Mouse (Mus musculus): Measurements from ENCODE around the gene Nubpl.
"Not testable (repeated sequence)": the region's sequence is repeated elsewhere in the genome, so short reads cannot be mapped to it uniquely, and the experiment has no call there.

The Nubpl gene

DNA sequence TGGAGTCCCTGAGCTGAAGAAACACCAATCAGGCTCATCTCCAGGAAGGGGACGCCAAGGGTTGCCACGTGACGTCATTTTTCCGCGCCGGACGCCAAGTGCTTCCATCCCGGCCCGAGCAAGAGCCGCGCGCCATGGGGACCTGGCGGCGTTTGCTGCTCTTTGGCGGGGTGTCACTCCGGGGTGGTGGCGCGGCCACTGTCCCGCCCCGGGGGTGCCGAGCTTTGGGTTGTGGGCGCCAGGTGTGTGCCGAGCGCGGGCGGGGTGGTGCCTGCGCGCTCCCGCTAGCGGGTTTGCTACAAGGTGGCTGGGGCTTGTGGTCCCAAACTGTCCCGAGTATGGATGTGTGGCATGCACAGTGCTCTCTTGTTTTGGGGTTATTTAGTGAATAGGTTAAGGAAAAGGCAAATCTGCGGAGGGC is at the start of gene Nubpl:
Nubpl (plus strand) TSS at position 88 of the 421 bp plus-strand sequence.
- peak; percentile 89 for DNase-seq (ENCODE audit: low read depth, low spot score)

DNA sequence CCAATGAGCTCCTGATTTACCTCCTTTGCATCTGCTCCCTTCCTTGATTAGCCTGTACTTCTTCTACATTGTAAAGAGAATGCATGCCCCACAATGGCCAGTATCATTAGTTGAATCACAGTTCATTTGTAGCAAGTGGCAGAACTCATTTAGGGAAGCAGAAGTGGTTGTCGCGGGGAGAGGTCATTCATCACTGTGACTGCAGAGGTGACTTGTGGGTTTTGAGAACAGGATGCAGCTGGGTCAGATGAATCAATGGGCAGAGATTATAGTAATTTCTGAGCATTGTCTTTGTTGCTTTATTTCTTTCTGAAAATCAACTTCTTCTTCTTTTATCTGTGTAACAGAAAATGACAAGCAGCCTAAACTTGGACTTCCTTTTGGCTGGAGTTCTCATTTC is 48.2 kb upstream of the Nubpl start:
- no peak for DNase-seq (ENCODE audit: low read depth, low spot score)

DNA sequence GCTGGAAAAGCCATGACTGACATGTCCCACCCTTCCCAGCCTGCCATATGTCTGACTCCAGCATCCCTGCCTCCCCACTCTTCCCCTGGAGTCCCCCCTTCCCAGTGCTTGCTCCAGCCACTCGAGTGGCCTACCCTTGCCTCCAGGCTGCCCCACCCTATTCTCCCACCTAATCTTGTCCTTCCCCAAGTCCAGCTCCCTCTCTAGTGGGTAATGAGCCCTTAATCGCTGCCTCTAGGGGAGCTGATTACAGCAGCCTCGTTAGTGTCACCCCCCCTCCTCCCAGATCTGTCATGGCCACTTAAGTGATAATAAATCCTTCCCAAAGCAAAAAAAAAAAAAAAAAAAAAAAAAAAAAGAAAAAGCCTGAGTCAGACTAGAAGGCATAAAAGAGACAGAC is 18.2 kb upstream of the Nubpl start:
- not testable (repeated sequence) for DNase-seq (ENCODE audit: low read depth, low spot score)

DNA sequence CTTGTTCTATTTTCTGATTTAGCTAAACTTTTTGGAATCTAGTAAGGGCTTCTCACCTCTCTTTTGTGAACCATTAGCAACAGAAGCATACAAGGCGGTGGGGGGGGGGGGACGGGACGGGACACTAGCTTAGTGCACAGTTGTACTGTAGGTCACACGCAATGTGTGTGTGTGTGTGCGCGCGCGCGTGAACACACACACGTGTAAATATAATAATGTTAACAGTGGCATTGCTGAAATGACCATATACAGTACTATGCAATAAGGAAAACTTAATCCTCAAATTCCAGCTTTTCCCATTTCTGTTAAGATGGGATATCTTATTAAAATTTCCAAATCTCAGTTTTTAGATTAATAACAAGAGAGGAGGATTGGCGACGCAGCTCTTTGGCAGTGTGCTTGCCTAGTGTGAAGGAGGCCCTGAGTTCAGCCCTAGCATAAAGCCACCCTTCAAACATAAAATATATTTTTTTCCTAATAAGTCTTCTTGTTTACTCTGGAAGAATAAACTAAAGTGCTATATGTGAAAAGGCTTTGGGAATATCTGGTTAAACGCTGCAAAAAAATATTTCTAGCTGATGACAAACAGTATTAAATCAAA is 388 bp upstream of the Nubpl start:
- DNase-seq (ENCODE audit: low read depth, low spot score): no peak

DNA sequence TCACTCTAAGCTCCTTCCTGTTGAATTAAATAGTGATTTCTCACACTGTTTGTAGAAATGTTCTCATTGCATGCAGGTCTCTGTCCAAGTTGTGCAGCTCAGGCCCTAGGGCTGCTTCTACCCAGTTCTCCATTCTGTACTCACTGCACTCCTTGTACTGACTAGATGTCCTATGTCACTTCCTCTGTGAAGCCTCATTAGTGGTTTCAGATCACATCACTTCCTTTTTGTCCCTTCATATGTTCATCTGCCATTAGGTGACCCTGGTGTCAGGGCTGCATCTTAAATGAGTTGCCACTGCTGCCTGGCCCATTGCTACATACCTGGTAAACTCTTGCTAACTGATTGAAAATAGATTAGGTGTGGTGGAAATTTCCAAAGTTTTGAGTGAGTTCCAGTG is 22.7 kb downstream of the Nubpl start:
- DNase-seq (ENCODE audit: low read depth, low spot score): no peak

GRCm38 (mm10) chr12:52126407-52126806 is 28.9 kb downstream of the Nubpl start:
- DNase-seq (ENCODE audit: low read depth, low spot score): no peak

DNA sequence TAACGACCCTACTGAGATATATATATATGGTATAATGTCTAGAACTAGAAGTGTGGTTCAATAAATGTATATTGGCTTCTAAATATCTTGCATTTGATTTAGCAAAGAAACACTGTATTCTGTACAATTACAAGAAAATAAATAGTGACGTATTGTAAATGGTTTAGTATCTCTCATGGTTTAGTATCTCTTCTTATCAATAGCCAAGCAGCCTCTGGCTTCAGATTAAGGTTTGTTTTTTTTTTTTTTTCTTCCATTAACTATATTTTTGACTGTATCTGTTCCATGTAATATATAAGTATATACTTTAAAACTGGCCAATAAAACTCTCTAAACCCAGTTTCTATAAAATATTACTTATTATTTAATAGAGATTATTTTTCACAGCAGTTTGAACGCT is 31.5 kb downstream of the Nubpl start:
- no peak for DNase-seq (ENCODE audit: low read depth, low spot score)

GRCm38 (mm10) chr12:52132256-52132655 is 34.7 kb downstream of the Nubpl start:
- DNase-seq (ENCODE audit: low read depth, low spot score): no peak

GRCm38 (mm10) chr12:52138296-52138695 is 40.8 kb downstream of the Nubpl start:
- DNase-seq (ENCODE audit: low read depth, low spot score): peak; percentile 37

- DNase-seq (ENCODE audit: low read depth, low spot score): no peak
Observed at GRCm38 (mm10) chr12:52146639-52147038, 49.1 kb downstream of the Nubpl start.

- DNase-seq (ENCODE audit: low read depth, low spot score): no peak
Observed at GRCm38 (mm10) chr12:52149448-52149847, 51.9 kb downstream of the Nubpl start.

- DNase-seq (ENCODE audit: low read depth, low spot score): no peak
Observed at GRCm38 (mm10) chr12:52152071-52152470, 54.5 kb downstream of the Nubpl start.

DNA sequence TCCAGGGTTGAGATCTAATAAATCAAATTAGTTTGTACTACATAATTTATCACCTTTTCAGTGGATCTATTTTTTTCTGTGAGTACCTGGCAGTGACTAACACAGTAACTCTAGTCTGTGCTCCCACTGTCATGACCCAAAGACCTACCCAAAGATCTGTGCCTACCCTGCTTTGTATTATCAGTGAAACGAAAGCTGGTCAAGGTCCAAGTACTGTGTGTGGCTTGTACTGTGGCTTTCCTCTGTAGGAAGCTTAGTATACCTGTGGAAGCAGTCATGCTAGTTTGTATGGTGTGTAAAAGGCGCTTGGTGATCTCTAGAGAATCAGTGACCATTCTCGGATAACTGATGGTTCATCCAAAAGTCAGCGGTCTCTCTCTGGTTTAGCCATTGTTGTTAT is 57.4 kb downstream of the Nubpl start:
- no peak for DNase-seq (ENCODE audit: low read depth, low spot score)

- no peak for DNase-seq (ENCODE audit: low read depth, low spot score)
Observed at GRCm38 (mm10) chr12:52164414-52164813, 66.9 kb downstream of the Nubpl start.

DNA sequence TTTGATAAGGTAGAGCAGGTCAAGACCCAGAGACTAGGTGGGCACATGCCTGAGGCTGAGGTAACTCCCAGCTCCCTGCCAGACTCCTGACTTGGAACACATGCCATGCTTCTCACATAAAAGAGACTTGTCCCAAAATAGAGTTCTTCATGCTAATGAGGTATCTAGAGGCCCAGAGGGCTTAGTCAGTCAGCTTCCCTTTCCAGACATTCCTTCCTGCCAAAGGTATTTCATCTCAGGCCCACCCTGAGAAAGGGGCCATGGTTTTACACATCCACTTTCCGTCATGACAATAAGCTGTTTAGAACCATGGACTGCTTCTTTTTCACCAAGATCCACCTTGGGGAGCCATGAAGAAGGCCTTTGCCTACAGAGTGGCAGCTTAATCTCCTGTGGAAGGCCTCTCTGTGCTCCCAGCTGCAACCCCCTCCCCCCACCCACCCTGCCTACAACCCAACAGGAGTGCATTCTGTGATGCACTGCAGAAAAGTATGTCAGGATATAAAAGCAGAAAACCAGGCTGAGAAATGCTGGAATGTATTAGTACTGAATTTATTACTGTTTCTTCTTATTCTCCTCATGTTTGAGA is 88.8 kb downstream of the Nubpl start:
- DNase-seq (ENCODE audit: low read depth, low spot score): no peak

DNA sequence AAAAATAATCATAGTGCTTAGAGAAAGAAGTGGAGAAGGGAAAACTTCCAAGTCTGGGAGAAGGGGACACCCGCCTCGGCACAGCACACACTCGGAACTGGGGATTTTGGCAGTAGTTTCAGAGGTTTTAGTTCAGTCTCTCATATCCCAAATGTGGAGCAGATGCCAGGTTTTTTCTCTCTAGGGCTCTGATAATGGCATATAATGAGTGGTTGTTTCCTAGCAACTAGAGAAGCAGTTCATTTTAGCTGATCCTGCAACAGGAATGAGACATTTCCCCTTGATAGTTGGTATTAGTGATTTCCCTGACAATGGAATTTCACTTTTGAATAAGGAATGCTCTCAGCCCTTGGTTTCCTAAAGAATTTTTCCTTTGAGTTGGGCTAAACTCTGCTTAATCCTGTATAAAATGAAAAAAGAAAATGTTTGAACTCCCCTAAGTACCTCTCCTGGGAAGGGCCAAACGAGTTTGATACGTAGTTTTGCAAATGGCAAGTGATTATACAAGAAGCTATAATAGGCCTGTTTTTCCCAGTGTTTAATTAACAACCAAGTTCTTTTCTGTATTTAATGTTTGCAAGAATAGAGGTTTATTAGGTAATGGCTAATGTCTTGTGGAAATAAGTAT is 89.5 kb downstream of the Nubpl start:
- peak; percentile 56 for DNase-seq (ENCODE audit: low read depth, low spot score)

- DNase-seq (ENCODE audit: low read depth, low spot score): no peak
Observed at GRCm38 (mm10) chr12:52198471-52198870, 100.9 kb downstream of the Nubpl start.

DNA sequence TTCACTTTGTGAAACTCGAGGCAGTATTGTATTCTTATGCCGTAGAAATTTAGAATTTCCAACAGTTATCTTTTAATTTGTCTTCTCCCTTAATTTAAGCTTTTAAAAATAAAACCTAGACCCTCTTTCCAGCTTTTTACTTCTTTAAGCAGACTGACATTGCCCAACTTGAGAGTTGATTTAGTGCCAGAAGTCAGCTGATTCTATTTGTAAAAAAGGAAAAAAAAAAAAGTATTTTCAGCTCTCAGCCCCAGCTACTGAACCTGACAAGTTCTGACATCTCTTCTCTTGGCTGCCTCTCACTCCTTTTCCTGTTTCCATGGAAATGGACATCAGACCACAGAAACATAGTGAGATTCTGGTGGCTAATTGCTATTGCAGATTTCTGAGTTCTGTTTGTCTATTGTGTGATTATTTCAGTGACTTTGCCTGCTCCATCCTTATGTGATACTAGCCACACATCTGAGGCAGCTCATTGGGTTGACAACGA is 111.6 kb downstream of the Nubpl start:
- DNase-seq (ENCODE audit: low read depth, low spot score): no peak

- no peak for DNase-seq (ENCODE audit: low read depth, low spot score)
Observed at GRCm38 (mm10) chr12:52211144-52211543, 113.6 kb downstream of the Nubpl start.

GRCm38 (mm10) chr12:52214837-52215236 is 117.3 kb downstream of the Nubpl start:
- DNase-seq (ENCODE audit: low read depth, low spot score): no peak

GRCm38 (mm10) chr12:52224954-52225353 is 127.4 kb downstream of the Nubpl start:
- DNase-seq (ENCODE audit: low read depth, low spot score): no peak

GRCm38 (mm10) chr12:52228746-52229145 is 131.2 kb downstream of the Nubpl start:
- no peak for DNase-seq (ENCODE audit: low read depth, low spot score)

DNA sequence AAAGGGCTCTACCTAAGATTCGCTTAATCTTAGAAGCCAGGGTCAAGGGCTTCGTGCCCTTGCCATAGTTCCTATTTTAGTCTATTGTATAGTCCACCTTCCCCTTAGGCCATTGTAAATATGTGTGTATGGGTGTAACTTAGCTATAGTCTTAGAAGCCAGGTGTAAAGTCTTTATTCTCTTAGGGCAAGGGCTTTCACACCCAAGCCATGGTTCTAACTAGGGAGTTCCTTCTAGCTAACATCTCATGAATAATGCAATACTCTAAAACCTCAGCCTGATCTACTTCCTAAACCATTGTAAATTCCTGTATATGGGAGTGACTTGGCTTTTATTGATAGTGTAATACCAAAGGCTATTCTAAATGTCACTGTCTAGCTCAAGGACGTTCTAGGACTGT is 134.4 kb downstream of the Nubpl start:
- DNase-seq (ENCODE audit: low read depth, low spot score): not testable (repeated sequence)
